Mouse (Mus musculus): Measurements from ENCODE around the gene Hsbp1. TPM values are rescaled to one million over a fixed set of nuclear protein-coding genes. Genes with fewer than 3 reads are reported as not detected.

Hsbp1 gene
- polyA plus RNA-seq, 1 experiment from 2014 or later = 741 TPM

Other genes starting within 250 kb of the Hsbp1 start
- gene Mlycd, start 50.4 kb downstream of the Hsbp1 start, polyA plus RNA-seq (2014; fragmentation: Nextera tagmentation; extraction: Ambion mirVana) = 17.8 and 20.2 TPM in 2 replicates
- 0.35 and 0.40 TPM in 2 replicates for gene Osgin1, start 89.6 kb downstream of the Hsbp1 start, polyA plus RNA-seq (2014; fragmentation: Nextera tagmentation; extraction: Ambion mirVana)
- gene Necab2, start 102.2 kb downstream of the Hsbp1 start, polyA plus RNA-seq (2014; fragmentation: Nextera tagmentation; extraction: Ambion mirVana) = 44.4 and 50.1 TPM in 2 replicates
- gene Slc38a8, start 157.2 kb downstream of the Hsbp1 start, polyA plus RNA-seq (2014; fragmentation: Nextera tagmentation; extraction: Ambion mirVana) = not detected in 2 replicates
- gene Mbtps1, start 214.2 kb downstream of the Hsbp1 start, polyA plus RNA-seq (2014; fragmentation: Nextera tagmentation; extraction: Ambion mirVana) = 50.9 and 51.1 TPM in 2 replicates
- gene Hsdl1, start 230.7 kb downstream of the Hsbp1 start, polyA plus RNA-seq (2014; fragmentation: Nextera tagmentation; extraction: Ambion mirVana) = 163 and 182 TPM in 2 replicates
- 0.51 and 0.53 TPM in 2 replicates for gene Dnaaf1, start 230.7 kb downstream of the Hsbp1 start, polyA plus RNA-seq (2014; fragmentation: Nextera tagmentation; extraction: Ambion mirVana)

All from hindbrain, embryonic 14.5 days (tissue).